Mouse (Mus musculus): ENCODE results near the gene Ralgps1. TPM values are rescaled to one million over a fixed set of nuclear protein-coding genes. Genes with fewer than 3 reads are reported as not detected.
A peak's percentile ranks its signal among the peaks of the same experiment; 100 is the strongest.

The Ralgps1 gene
- total and polyA plus RNA-seq, 3 experiments, result 0.62 to 2.1 (median 1.5) TPM

GRCm38 (mm10) chr2:33370276-33370776, 960 bp downstream of the Ralgps1 start:
- dilution Hi-C loops (cut with MboI; ENCODE audit: extremely low pct_ligation_motif_present, extremely low pct_unique_long_range_greater_than_20kb, low sequenced_read_pairs) (no loop called here), in situ Hi-C loops (cut with MboI; ENCODE audit: low pct_ligation_motif_present, low pct_unique_long_range_greater_than_20kb, low sequenced_read_pairs) (loop anchor here (25.0 kb wide), 1 partner anchor 383 kb away; the partner anchor contains the start of gene Slc2a8)
- peaks cover 0 to 14% of the 10 kb centered on the region in 2 experiments; a peak in 2 of 4 replicates for H3K4me1 ChIP-seq (ENCODE audit: control insufficient read depth in 1 of 2, insufficient read depth in 2 of 2)
- H3K9ac ChIP-seq (ENCODE audit: insufficient read depth, low read depth), result no peak overlapping the region
- H3K27ac ChIP-seq (ENCODE audit: insufficient read depth, low read depth), result no peak overlapping the region
- H3K9me3 ChIP-seq (replicated peaks; ENCODE audit: low read length), result no peaks in the 10 kb centered on the region
- TF ChIP-seq USF1 (IDR thresholded peaks at IDR 0.05; ENCODE audit: low read depth, low read length) (no peak), PAX5 (IDR thresholded peaks at IDR 0.05; ENCODE audit: low read length) (no peak), MXI1 (IDR thresholded peaks at IDR 0.05; ENCODE audit: low read depth, low read length) (no peak), NRF1 (IDR thresholded peaks at IDR 0.05; ENCODE audit: low read depth, low read length) (no peak), ELF1 (IDR thresholded peaks at IDR 0.05; ENCODE audit: low read depth, low read length) (0 out of 2 replicates have a peak, but pooled peaks have one; percentile 20), KAT2A (IDR thresholded peaks at IDR 0.05; ENCODE audit: insufficient replicate concordance, low read length) (no peak)
- peaks cover 7% of the 10 kb centered on the region for H3K27me3 ChIP-seq (replicated peaks)
- H3K4me2 ChIP-seq (ENCODE audit: insufficient read depth, low read depth, poor library complexity, severe bottlenecking), result peak overlapping the region; percentile 98
- peak overlapping the region; percentile 34 to 67 (median 54) for H3K4me3 ChIP-seq (replicated peaks in 1 of 3; ENCODE audit: low read depth in 2 of 3, low read length in 2 of 3, poor library complexity in 1 of 3)
- H3K36me3 ChIP-seq (replicated peaks in 1 of 2; ENCODE audit: control insufficient read depth in 1 of 2, insufficient read depth in 1 of 2, low read length in 1 of 2), result peaks cover 0 to 14% of the 10 kb centered on the region in 2 experiments
- H3K79me2 ChIP-seq (replicated peaks; ENCODE audit: control insufficient read depth, extremely low read depth, insufficient read depth, poor library complexity, severe bottlenecking), result no peaks in the 10 kb centered on the region
- DNase-seq (ENCODE audit: extremely low read depth), result no peak

GRCm38 (mm10) chr2:33369453-33369852, 1.8 kb downstream of the Ralgps1 start:
- no peak overlapping the region for H3K9ac ChIP-seq (ENCODE audit: insufficient read depth, low read depth)
- no peaks in the 10 kb centered on the region for H3K9me3 ChIP-seq (replicated peaks; ENCODE audit: low read length)
- peaks cover 0 to 16% of the 10 kb centered on the region in 2 experiments for H3K36me3 ChIP-seq (replicated peaks in 1 of 2; ENCODE audit: control insufficient read depth in 1 of 2, insufficient read depth in 1 of 2, low read length in 1 of 2)
- DNase-seq (ENCODE audit: extremely low read depth), result no peak
- H3K27me3 ChIP-seq (replicated peaks), result peaks cover 6% of the 10 kb centered on the region
- no peaks in the 10 kb centered on the region for H3K79me2 ChIP-seq (replicated peaks; ENCODE audit: control insufficient read depth, extremely low read depth, insufficient read depth, poor library complexity, severe bottlenecking)
- peaks cover 0 to 14% of the 10 kb centered on the region in 2 experiments; a peak in 2 of 4 replicates for H3K4me1 ChIP-seq (ENCODE audit: control insufficient read depth in 1 of 2, insufficient read depth in 2 of 2)
- TF ChIP-seq ZMIZ1 (IDR thresholded peaks at IDR 0.05; ENCODE audit: low read depth, low read length), result no peak
- TF ChIP-seq CHD2 (IDR thresholded peaks at IDR 0.05; ENCODE audit: low read length), result no peak
- no peak for TF ChIP-seq KAT2A (IDR thresholded peaks at IDR 0.05; ENCODE audit: insufficient replicate concordance, low read length)
- no peak for TF ChIP-seq ZKSCAN1 (IDR thresholded peaks at IDR 0.05; ENCODE audit: borderline replicate concordance, low read depth, low read length)
- no peak for TF ChIP-seq MYC (IDR thresholded peaks at IDR 0.05; ENCODE audit: low read depth, low read length)
- no peak for TF ChIP-seq USF1 (IDR thresholded peaks at IDR 0.05; ENCODE audit: low read depth, low read length)
- no peak for TF ChIP-seq POLR2A (IDR thresholded peaks at IDR 0.05; ENCODE audit: low read depth, low read length)
- no peak for TF ChIP-seq POLR2AphosphoS2 (IDR thresholded peaks at IDR 0.05; ENCODE audit: low read depth, low read length)
- TF ChIP-seq BHLHE40 (IDR thresholded peaks at IDR 0.05; ENCODE audit: low read depth, low read length), result no peak
- TF ChIP-seq CHD1 (IDR thresholded peaks at IDR 0.05; ENCODE audit: low read depth, low read length), result no peak
- TF ChIP-seq MAX (IDR thresholded peaks at IDR 0.05; ENCODE audit: low read length), result no peak
- TF ChIP-seq MEF2A (IDR thresholded peaks at IDR 0.05; ENCODE audit: borderline replicate concordance, low read depth, low read length), result no peak
- no peak for TF ChIP-seq ETS1 (conservative IDR thresholded peaks at IDR 0.05; ENCODE audit: low read depth, low read length)
- TF ChIP-seq ZNF384 (IDR thresholded peaks at IDR 0.05; ENCODE audit: low read depth, low read length), result no peak
- TF ChIP-seq NRF1 (IDR thresholded peaks at IDR 0.05; ENCODE audit: low read depth, low read length), result no peak
- TF ChIP-seq RCOR1 (conservative IDR thresholded peaks at IDR 0.05; ENCODE audit: low read depth, low read length), result no peak
- no peak for TF ChIP-seq ELF1 (IDR thresholded peaks at IDR 0.05; ENCODE audit: low read depth, low read length)
- in situ Hi-C loops (cut with MboI; ENCODE audit: low pct_ligation_motif_present, low pct_unique_long_range_greater_than_20kb, low sequenced_read_pairs), result loop anchor here (25.0 kb wide), 1 partner anchor 382 kb away; the partner anchor contains the start of gene Slc2a8
- H3K4me2 ChIP-seq (ENCODE audit: insufficient read depth, low read depth, poor library complexity, severe bottlenecking), result no peak overlapping the region
- dilution Hi-C loops (cut with MboI; ENCODE audit: extremely low pct_ligation_motif_present, extremely low pct_unique_long_range_greater_than_20kb, low sequenced_read_pairs), result no loop called here
- H3K4me3 ChIP-seq (replicated peaks in 1 of 3; ENCODE audit: low read depth in 2 of 3, low read length in 2 of 3, poor library complexity in 1 of 3), result no peak overlapping the region
- no peak overlapping the region for H3K27ac ChIP-seq (ENCODE audit: insufficient read depth, low read depth)

Data from CH12.LX (cell line).